Mouse (Mus musculus): ENCODE measurements at regions not wholly inside any gene's neighbourhood (a gene's known extent, or its start where the extent isn't known, plus 50 kb on each side); places are given as distances from the start of the nearest gene placed in this dataset.

GRCm38 (mm10) chr7:115258626-115259025, 515.1 kb downstream of the Insc start:
- TF ChIP-seq CTCF (IDR thresholded peaks at IDR 0.05; ENCODE audit: borderline replicate concordance, insufficient read depth, low read length) (no peak), POLR2A (IDR thresholded peaks at IDR 0.05; ENCODE audit: low read depth, low read length) (no peak)
